ENCODE assay signal across 5 mouse cellular contexts in the genomic region with DNA sequence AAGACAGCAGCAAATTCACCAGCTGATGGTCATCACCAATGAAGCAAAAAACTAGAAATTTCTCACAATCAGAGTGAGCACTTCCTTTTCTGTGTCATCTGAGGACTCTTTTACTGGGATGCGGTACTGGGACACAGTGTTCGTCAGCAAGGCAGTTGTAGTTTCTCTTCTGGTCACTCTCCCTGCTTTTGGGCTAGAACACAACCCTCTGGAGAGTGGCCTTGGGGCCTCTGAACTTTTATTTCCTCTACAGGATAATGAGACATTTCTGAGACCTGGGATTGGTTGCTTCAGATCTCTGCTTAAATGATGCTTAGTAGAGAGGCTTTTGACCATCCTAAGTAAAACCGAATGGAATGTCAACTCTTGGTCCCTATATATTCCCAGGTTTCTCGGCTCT.
"Had no signal": no experiment of that assay in that cellular context is flagged by ENCODE, and none has a peak within 500 bp of the region (broad histone marks: within the 10 kb centered on the region; RNA-seq: fewer than 3 reads in every experiment).

No protein-coding gene starts in this region.

- DNase-seq: forebrain, postnatal 0 days; gastrocnemius, postnatal 25 days; heart, postnatal 10 days; kidney, adult 9 months; left cerebral cortex, postnatal 4 days had no signal
